Mouse (Mus musculus): Measurements from ENCODE around the gene Tmem41a.

Gene Tmem41a

GRCm38 (mm10) chr16:21893890-21894289 is 53.5 kb downstream of the Tmem41a start:
- peak; percentile 53 for DNase-seq

DNA sequence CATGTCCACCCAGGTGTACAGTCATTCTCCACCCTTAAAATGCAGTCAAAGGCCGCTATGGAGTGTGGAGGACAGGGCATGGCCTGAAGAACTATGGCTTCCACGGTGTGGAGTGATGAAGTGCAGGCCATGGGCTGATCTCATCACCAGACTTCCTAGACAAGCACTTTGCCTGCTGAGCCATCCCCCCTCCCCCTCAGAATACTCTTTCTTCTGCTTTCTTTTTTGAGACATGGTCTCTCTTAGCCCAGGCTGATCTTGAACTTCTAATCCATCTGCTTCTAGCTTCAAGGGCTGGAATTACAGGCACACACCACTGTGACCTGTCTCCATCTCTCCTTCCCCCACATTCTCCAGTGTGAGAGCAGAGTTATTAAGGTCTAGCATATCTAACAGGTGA is 59.8 kb downstream of the Tmem41a start:
- DNase-seq: peak; percentile 48
